Mouse (Mus musculus) bone marrow, adult 2 months (tissue): ENCODE data around the gene Bmper.

Experiments
- CTCF ChIP-seq: fragments of 200-500 bp; IDR thresholded peaks from 2 replicates; pipeline ENCODE4 v1.5.1; 2011; ENCODE audit warnings: low read length, control low read depth; ENCODE audit not compliant: control insufficient read depth, insufficient read depth
- POLR2A ChIP-seq: fragments of 200-500 bp; IDR thresholded peaks from 2 replicates; pipeline ENCODE4 v1.6.1; 2011; ENCODE audit warnings: low read depth, mild to moderate bottlenecking, control low read depth, low read length, borderline replicate concordance; ENCODE audit not compliant: control insufficient read depth

DNA sequence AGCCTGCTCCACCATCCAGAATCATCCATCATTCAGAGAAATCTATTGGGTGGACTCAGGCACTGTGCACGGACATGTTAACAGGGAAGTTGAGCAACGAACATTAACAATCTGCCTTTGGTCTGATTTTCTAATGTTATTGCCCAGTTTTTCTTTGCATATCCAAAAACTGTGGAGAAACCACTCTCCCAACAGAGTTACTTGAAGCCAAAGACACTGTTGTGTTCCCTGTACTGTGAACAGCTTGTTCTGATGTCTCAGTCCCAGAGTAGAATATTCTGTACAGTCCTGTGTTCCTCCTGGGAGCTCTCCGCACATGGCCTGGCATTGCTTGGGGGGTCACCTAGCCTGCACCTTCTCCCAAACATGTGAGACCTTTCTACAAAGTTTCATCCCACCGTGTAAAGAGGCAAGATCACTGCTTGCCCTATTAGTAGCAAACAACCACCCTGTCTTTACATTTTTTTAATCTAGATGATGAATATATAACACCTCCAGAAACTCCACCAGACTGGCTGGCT is 62.1 kb downstream of the Bmper start:
- no peak for TF ChIP-seq CTCF
- no peak for TF ChIP-seq POLR2A
